Mouse (Mus musculus) urinary bladder, postnatal 4 days (tissue): Measurements from ENCODE around the gene Tlr6.

Source experiments
- DNase-seq, 2 experiments: peaks; one replicate each; pipeline ENCODE4 v3.0.0; 2021 to 2022; ENCODE audit warnings: low spot score in 2 of 2

The Tlr6 gene

DNA sequence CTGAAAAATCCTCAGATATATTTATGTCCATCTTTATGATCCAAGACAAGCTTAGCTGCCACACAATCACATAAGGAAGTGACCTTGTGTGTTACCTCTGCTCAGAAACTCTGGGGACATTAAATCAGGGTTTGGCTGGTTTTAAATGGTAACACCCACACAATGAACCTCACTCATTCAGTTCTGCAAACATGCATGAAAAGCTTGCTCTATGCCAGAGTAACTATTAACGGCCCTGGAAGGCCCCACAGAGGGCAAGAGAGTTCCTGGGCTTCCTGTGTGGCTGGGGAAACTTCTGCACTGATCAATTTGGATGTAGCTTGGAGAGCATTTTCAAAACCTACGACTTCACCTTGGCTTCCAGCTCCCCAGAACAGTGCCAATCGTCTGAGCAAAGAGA, 27.7 kb downstream of the Tlr6 start:
- DNase-seq: no peak

DNA sequence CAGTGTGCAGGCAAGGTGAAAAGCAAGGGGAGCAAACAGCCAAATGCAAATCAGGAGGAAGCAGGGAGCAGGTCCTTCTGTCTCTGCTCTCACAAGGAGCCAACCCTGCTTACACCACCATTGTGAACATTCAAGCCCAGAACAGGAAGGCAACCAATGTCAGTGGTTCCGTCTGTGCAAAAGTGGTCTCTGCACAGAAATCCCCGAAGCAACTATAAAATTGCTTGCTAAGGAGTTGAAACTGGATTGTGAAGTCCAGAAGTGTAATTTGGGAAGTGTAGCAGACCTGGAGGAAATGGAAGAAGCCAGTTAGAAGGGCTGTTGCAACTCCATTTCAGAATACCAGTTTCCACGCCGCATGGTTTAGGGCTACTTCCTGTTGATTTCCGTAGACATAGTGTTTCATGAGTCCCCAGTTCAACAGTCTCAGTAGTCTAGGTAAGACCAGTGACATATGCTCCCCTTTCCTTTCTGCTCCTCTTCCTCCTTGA, 37.0 kb downstream of the Tlr6 start:
- DNase-seq: no peak

- DNase-seq: no peak
Observed at GRCm38 (mm10) chr5:64918616-64919597, 41.0 kb downstream of the Tlr6 start.

- DNase-seq: no peak
Observed at GRCm38 (mm10) chr5:64917721-64918120, 42.2 kb downstream of the Tlr6 start.

DNA sequence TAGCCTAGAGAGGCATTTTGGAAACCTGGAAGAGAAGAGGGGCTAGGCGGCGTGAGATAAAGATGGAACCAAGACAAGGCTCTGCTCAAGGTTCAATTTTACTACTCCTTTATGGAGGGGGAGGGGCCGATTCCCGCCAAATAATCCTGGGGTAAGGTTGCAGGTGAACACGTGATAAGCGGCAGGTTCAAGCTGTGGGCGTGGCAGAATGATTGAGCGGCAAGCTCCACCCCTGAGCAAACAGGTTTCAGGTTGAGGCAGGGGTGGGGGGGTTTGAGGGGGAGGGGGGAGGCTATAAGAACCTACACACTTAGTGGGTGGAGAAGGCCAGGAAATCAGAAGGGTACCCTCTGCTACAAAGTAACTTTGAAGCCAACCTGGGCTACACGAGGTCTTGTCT, 42.7 kb downstream of the Tlr6 start:
- no peak for DNase-seq

DNA sequence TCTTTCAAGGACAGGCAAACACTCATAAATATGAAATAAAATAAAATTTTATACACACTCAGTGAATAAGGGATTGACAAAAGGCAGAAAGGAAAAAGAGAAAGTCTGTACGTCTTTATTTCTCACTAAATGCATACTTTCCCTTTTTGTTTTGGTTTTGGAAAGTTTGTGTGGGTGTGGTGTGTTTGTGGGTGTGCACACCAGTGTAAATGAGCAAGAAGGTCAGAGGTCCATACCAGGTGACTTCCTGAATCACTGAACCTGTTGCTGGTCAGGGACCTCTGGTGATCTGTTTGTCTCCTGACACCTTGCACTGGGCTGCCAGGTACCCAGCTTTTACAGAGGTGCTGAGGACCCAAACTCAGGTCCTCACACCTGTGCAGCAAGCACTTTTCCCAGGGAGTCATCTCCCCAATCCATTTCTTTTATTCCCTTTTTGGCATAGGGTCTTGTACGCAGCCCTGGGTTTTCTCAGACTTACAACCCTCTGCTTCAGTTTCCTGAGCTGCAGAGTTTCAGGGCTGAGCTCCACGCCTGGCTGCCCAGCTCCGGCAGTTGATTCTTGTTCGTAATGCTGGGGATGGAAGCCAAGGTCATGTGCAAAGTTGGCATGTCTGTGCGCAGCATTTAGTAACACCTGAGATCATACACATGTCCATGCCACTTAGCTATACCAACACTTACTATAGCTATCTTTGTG, 51.2 kb downstream of the Tlr6 start:
- DNase-seq: no peak

DNA sequence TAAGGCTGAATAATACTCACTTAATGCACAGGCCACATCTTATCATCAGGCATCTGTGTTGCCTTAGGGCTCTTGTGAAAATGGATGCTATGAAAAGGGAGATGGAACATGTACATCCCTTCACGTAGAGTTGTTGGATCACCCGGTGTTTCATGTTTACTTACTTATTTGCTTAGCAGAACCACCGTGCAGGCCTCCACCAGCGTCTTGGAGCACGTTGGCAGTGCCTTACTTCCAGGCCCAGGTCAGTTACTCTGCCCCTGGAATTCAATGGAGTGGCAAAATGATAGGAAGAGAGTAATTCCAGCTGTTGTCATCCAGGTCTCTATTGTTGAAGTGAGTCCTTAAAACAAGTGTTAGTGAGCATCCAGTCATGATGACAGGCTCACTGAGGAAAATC, 52.0 kb downstream of the Tlr6 start:
- DNase-seq: no peak

DNA sequence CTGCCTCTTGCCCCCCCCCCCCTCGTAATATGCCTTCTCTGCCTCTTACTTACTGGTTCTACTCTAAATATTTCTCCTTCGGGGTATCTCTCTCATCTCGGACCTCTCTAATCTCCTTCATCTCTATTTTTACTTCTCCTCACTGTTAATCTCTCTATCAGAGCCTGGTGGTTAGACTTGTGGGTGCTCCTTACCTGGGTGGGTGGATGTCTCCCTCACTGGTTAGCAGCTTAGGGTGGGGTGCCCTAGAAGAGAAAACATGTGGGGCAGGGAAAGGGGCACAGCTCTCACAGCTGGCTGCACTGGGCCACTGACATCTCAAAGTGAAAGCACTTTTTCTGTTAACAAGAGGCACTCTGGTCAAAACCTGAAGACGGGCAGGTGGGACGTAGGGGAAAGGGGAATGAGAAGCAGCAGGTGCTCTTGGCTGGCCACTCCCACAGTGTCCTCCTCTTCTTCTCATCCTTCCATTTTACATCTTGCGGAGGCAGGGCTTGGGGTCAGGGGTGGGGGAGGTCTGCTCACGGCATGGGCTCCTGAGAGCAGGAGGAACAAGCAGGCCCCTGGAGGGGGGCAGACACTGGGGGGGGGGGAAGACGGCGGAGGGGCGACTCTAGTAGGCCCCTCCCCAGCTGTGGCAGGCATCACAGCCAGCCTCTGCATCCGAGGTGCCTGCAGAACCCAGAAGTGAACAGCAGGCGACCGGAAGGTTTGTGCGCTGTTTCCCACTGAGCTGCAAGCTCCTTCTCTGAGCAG, 54.2 kb downstream of the Tlr6 start:
- DNase-seq: no peak
